Mouse (Mus musculus) 3134 (cell line): ENCODE measurements at regions not wholly inside any gene's neighbourhood (a gene's known extent, or its start where the extent isn't known, plus 50 kb on each side); places are given as distances from the start of the nearest gene placed in this dataset.

ENCODE experiments used
- DNase-seq: peaks from one replicate; pipeline ENCODE4 v3.0.0-alpha.2; 2011; ENCODE audit warnings: low spot score; ENCODE audit not compliant: insufficient read length; ENCODE audit errors: extremely low read depth

- DNase-seq = no peak
These were observed 101.7 kb upstream of the Mki67 start for GRCm38 (mm10) chr7:135817868-135818267.

GRCm38 (mm10) chr7:135818298-135818697 is 102.1 kb upstream of the Mki67 start:
- no peak for DNase-seq

GRCm38 (mm10) chr7:135823884-135824750 is 108.0 kb upstream of the Mki67 start:
- DNase-seq = no peak

- DNase-seq = no peak
These were observed 113.1 kb upstream of the Mki67 start for GRCm38 (mm10) chr7:135829246-135829645.

- no peak for DNase-seq
These were observed 117.3 kb upstream of the Mki67 start for GRCm38 (mm10) chr7:135833425-135833824.

- no peak for DNase-seq
These were observed 120.9 kb upstream of the Mki67 start for GRCm38 (mm10) chr7:135836808-135837733.

GRCm38 (mm10) chr7:135844018-135844417 is 127.9 kb upstream of the Mki67 start:
- DNase-seq = no peak

GRCm38 (mm10) chr7:135847304-135847703 is 131.1 kb upstream of the Mki67 start:
- DNase-seq = no peak

- DNase-seq = no peak
These were observed 132.0 kb upstream of the Mki67 start for GRCm38 (mm10) chr7:135848170-135848569.

GRCm38 (mm10) chr7:135848833-135849232 is 132.7 kb upstream of the Mki67 start:
- no peak for DNase-seq

GRCm38 (mm10) chr7:135853127-135853813 is 137.1 kb upstream of the Mki67 start:
- DNase-seq = no peak

- DNase-seq = no peak
These were observed 137.7 kb upstream of the Mki67 start for GRCm38 (mm10) chr7:135853814-135854324.

GRCm38 (mm10) chr7:135860288-135860687 is 144.1 kb upstream of the Mki67 start:
- DNase-seq = no peak

- no peak for DNase-seq
These were observed 144.7 kb upstream of the Mki67 start for GRCm38 (mm10) chr7:135860741-135861408.

- no peak for DNase-seq
These were observed 145.2 kb upstream of the Mki67 start for GRCm38 (mm10) chr7:135861409-135861805.

GRCm38 (mm10) chr7:135863581-135864426 is 147.6 kb upstream of the Mki67 start:
- DNase-seq = no peak

GRCm38 (mm10) chr7:135870981-135871380 is 154.8 kb upstream of the Mki67 start:
- no peak for DNase-seq

GRCm38 (mm10) chr7:135877091-135877874 is 161.1 kb upstream of the Mki67 start:
- DNase-seq = no peak
